ENCODE assay signal across 22 mouse cellular contexts in the genomic region with DNA sequence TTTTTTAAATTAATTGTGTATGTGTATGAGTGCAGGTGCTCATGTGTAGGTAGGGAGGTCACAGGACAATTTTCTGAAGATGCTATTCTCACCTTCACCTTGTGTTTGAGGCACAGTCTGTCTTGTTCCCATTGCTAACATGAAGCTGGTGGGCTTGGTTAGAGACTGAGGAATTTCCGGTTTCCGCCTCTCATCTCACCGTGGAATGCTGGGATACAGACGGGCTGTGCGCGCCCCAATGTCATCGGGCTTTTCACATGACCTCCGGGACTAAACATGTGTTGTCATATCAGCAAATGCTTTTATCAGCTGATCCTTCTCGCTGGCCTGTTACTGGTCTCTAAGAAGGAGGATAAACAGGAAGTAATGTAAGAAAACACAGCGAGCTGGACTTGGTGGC. TPM values are rescaled to one million over a fixed set of nuclear protein-coding genes. Genes with fewer than 3 reads are reported as not detected.
DNase-seq lines count a peak whose midpoint lies in the region; TF ChIP-seq lines count a peak whose summit lies in the region.
"Had no signal": no experiment of that assay in that cellular context is flagged by ENCODE, and none has a peak within 500 bp of the region (broad histone marks: within the 10 kb centered on the region; RNA-seq: fewer than 3 reads in every experiment).

No protein-coding gene starts in this region.

- peaks cover 5% of the 10 kb centered on the region; the same call in 1 of the 2 replicates for H3K9me3 ChIP-seq in E14TG2a.4 (ENCODE audit: low read length)
- H3K9me3 ChIP-seq: embryonic facial prominence, embryonic 10.5 days; embryonic facial prominence, embryonic 12.5 days; forebrain, embryonic 10.5 days; forebrain, embryonic 12.5 days; G1E had no signal

- peaks cover 51% of the 10 kb centered on the region for H3K4me1 ChIP-seq in E14TG2a.4 (replicated peaks; ENCODE audit: low read depth, low read length)
- peaks cover 30% of the 10 kb centered on the region for H3K4me1 ChIP-seq in thymus, adult 2 months (replicated peaks; ENCODE audit: control insufficient read depth, insufficient read depth, low read length)

- 91% methylated on average over 10 of the region's 10 CpGs for WGBS in thymus, adult 2 months

- no peak overlapping the region for H3K27ac ChIP-seq in thymus, adult 2 months (ENCODE audit: control insufficient read depth, insufficient read depth, low read length)
- H3K27ac ChIP-seq: embryonic facial prominence, embryonic 10.5 days; embryonic facial prominence, embryonic 12.5 days; forebrain, embryonic 10.5 days; forebrain, embryonic 12.5 days had no signal

- H3K27me3 ChIP-seq in E14TG2a.4 (ENCODE audit: insufficient read depth, low read length): peaks cover 16% of the 10 kb centered on the region
- no peaks in the 10 kb centered on the region for H3K27me3 ChIP-seq in thymus, adult 2 months (ENCODE audit: control insufficient read depth, insufficient read depth, low read length)
- H3K27me3 ChIP-seq: forebrain, embryonic 12.5 days; Patski had no signal

- TF ChIP-seq POLR2A in thymus, adult 2 months (IDR thresholded peaks at IDR 0.05; ENCODE audit: control insufficient read depth, extremely low read depth, insufficient read depth, low read length, poor library complexity): no peak

- no peak for TF ChIP-seq CTCF in E14TG2a.4 (conservative IDR thresholded peaks at IDR 0.05; ENCODE audit: low read length)
- TF ChIP-seq CTCF in thymus, adult 2 months (IDR thresholded peaks at IDR 0.05; ENCODE audit: borderline replicate concordance, control insufficient read depth, extremely low read depth, insufficient read depth, low read length, poor library complexity): no peak

- H3K36me3 ChIP-seq in E14TG2a.4 (ENCODE audit: insufficient read depth, low read length): no peaks in the 10 kb centered on the region
- no peaks in the 10 kb centered on the region for H3K36me3 ChIP-seq in thymus, adult 2 months (ENCODE audit: control insufficient read depth, insufficient read depth, low read length)
- H3K36me3 ChIP-seq: embryonic facial prominence, embryonic 10.5 days; embryonic facial prominence, embryonic 12.5 days; forebrain, embryonic 10.5 days; forebrain, embryonic 12.5 days; G1E had no signal

- peak; percentile 74 for DNase-seq in heart, adult 11 months
- DNase-seq in heart, adult 8-10 months (ENCODE audit: low spot score): no peak
- DNase-seq in ES-CJ7 (ENCODE audit: low read depth, low spot score) (peak; percentile 41), R1 (ENCODE audit: low read depth, low spot score) (peak; percentile 69)
- DNase-seq in thymus, adult 2 months: no peak
- DNase-seq in cerebellum, postnatal 14 days: no peak
- DNase-seq in right cerebral cortex, postnatal 4 days: no peak
- DNase-seq: adrenal gland, postnatal 10 days; adrenal gland, postnatal 25 days; B cell, adult 2 months; cerebellum, adult 11 months; cerebellum, adult 18-20 months; cerebellum, adult 8-10 months; cerebellum, adult 9-11 months; cerebellum, postnatal 25 days had no signal

- H3K4me3 ChIP-seq in E14TG2a.4 (replicated peaks; ENCODE audit: low read length): peak overlapping the region; percentile 60
- H3K4me3 ChIP-seq in thymus, adult 2 months (ENCODE audit: control insufficient read depth, insufficient read depth, low read length): no peak overlapping the region
- H3K4me3 ChIP-seq: embryonic facial prominence, embryonic 10.5 days; embryonic facial prominence, embryonic 12.5 days; forebrain, embryonic 10.5 days; forebrain, embryonic 12.5 days had no signal

RNA-seq across cellular contexts. Expression of gene Jade2, which starts 42.2 kb away (rescaled TPM):
- 10 to 100 TPM in 3 of 4 experiments, 1 to 10 TPM in 1; 9.8 to 14.8 (median 11.8) TPM for total RNA-seq in heart, adult 8-10 months (2022)
- 45.1 and 56.5 TPM in 2 replicates for polyA plus RNA-seq in thymus, adult 2 months (2012; rRNA removed)

Comparison
In these comparisons a context has a peak if more than half of its experiments do, and no peak if none do; other contexts are left out.
1. DNase-seq: peak in heart, adult 11 months (single experiment), ES-CJ7 (single experiment) and R1 (single experiment); none in heart, adult 8-10 months (single experiment), thymus, adult 2 months (single experiment), cerebellum, postnatal 14 days (0 of 2) and right cerebral cortex, postnatal 4 days (single experiment).